Mouse (Mus musculus): ENCODE measurements around the gene Cfap54. TPM values are rescaled to one million over a fixed set of nuclear protein-coding genes. Genes with fewer than 3 reads are reported as not detected.
A peak's percentile ranks its signal among the peaks of the same experiment; 100 is the strongest.

The Cfap54 gene
- polyA plus RNA-seq, 1 experiment from 2014 or later: 0.11 TPM

DNA sequence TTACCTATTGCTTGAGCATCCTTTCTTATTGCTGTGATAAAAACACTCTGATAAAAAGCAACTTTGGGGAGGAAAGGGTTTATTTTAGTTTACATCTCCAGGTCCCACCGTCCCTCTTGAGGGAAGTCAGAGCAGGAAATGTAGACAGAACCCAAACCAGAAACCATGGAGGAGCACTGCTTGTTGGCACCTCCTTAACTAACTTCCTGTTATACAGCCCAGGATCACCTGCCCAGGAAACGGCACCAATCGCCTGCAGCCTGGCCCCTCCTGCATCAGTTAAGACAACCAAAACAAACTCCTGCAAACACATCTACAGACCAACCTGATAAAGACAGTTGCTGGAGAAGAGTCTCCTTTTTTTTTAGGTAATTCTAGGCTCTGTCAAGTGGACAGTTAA lies 74.4 kb downstream of the Cfap54 start:
- H3K4me2 ChIP-seq (ENCODE audit: low read depth, low read length): no peak overlapping the region
- DNase-seq: no peak
- H3K4me1 ChIP-seq (ENCODE audit: insufficient read depth): no peaks in the 10 kb centered on the region
- no peaks in the 10 kb centered on the region for H3K9me3 ChIP-seq (ENCODE audit: low read length)
- ATAC-seq: no peak
- H3K4me3 ChIP-seq (ENCODE audit: low read depth, low read length): no peak overlapping the region
- no peaks in the 10 kb centered on the region for H3K36me3 ChIP-seq (replicated peaks; ENCODE audit: insufficient read depth, low read length)
- H3K9ac ChIP-seq (replicated peaks): no peak overlapping the region
- H3K27ac ChIP-seq (ENCODE audit: low read depth): no peak overlapping the region
- H3K27me3 ChIP-seq (ENCODE audit: insufficient read depth, low read length): no peaks in the 10 kb centered on the region
- TF ChIP-seq CTCF (IDR thresholded peaks at IDR 0.05; ENCODE audit: low read depth) (no peak), EP300 (IDR thresholded peaks at IDR 0.05; ENCODE audit: low read depth) (no peak)
- WGBS (ENCODE audit: insufficient replicate concordance): 23% methylated on average over 3 of the region's 3 CpGs

DNA sequence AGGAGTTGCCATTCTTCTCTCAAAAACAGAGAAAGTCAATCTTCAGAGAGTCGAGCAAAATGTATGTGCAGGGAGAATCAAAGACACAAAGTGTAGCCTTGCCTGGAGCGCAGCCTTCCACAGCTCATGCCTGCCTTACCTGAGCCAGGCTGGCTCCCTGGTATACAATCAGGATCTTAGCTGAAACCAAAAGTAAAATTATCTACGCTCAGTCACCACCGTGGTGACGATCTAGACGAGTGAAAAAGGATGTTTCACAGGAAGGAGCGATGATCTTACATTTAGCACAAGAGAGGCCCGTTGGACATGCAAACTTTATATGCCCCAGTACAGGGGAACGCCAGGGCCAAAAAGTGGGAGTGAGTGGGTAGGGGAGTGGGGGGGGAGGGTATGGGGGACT lies 75.0 kb downstream of the Cfap54 start:
- WGBS (ENCODE audit: insufficient replicate concordance): 52% methylated on average over 9 of the region's 9 CpGs
- Histone ChIP-seq H3K36me3 (replicated peaks; ENCODE audit: insufficient read depth, low read length) (no peaks in the 10 kb centered on the region), H3K4me2 (ENCODE audit: low read depth, low read length) (no peak overlapping the region), H3K9me3 (ENCODE audit: low read length) (no peaks in the 10 kb centered on the region), H3K4me3 (ENCODE audit: low read depth, low read length) (no peak overlapping the region), H3K4me1 (ENCODE audit: insufficient read depth) (no peaks in the 10 kb centered on the region), H3K27ac (ENCODE audit: low read depth) (no peak overlapping the region), H3K9ac (replicated peaks) (no peak overlapping the region), H3K27me3 (ENCODE audit: insufficient read depth, low read length) (no peaks in the 10 kb centered on the region)
- no peak for DNase-seq
- TF ChIP-seq EP300 (IDR thresholded peaks at IDR 0.05; ENCODE audit: low read depth) (no peak), CTCF (IDR thresholded peaks at IDR 0.05; ENCODE audit: low read depth) (no peak)
- no peak for ATAC-seq

DNA sequence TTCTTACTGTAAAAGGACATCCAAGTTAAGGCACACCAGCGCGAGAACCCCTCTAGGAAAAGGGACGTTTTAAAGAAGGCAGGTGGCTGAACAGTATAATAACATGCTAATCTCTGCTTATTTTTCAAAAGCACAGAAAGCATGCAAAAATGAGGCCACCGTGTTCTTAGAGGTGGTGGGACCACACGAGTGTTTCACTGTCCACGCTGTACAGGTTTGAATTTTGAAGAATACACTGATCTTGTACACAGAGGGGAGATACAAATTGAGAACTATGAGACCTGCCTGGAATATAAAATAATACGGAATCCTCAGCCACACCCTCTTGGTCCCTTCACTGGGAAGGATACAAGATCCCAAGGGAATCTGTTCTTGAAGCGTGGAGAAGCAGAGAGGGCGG lies 82.9 kb downstream of the Cfap54 start:
- Histone ChIP-seq H3K4me1 (ENCODE audit: insufficient read depth) (no peaks in the 10 kb centered on the region), H3K27ac (ENCODE audit: low read depth) (no peak overlapping the region), H3K4me3 (ENCODE audit: low read depth, low read length) (no peak overlapping the region), H3K9me3 (ENCODE audit: low read length) (no peaks in the 10 kb centered on the region), H3K27me3 (ENCODE audit: insufficient read depth, low read length) (no peaks in the 10 kb centered on the region), H3K9ac (replicated peaks) (no peak overlapping the region), H3K4me2 (ENCODE audit: low read depth, low read length) (no peak overlapping the region), H3K36me3 (replicated peaks; ENCODE audit: insufficient read depth, low read length) (no peaks in the 10 kb centered on the region)
- TF ChIP-seq EP300 (IDR thresholded peaks at IDR 0.05; ENCODE audit: low read depth): no peak
- no peak for TF ChIP-seq CTCF (IDR thresholded peaks at IDR 0.05; ENCODE audit: low read depth)
- ATAC-seq: no peak
- 75% methylated on average over 9 of the region's 9 CpGs for WGBS (ENCODE audit: insufficient replicate concordance)
- DNase-seq: no peak

- no peaks in the 10 kb centered on the region for H3K4me1 ChIP-seq (ENCODE audit: insufficient read depth)
- no peak overlapping the region for H3K4me3 ChIP-seq (ENCODE audit: low read depth, low read length)
- TF ChIP-seq EP300 (IDR thresholded peaks at IDR 0.05; ENCODE audit: low read depth) (no peak), CTCF (IDR thresholded peaks at IDR 0.05; ENCODE audit: low read depth) (no peak)
- no peak overlapping the region for H3K4me2 ChIP-seq (ENCODE audit: low read depth, low read length)
- no peaks in the 10 kb centered on the region for H3K27me3 ChIP-seq (ENCODE audit: insufficient read depth, low read length)
- H3K36me3 ChIP-seq (replicated peaks; ENCODE audit: insufficient read depth, low read length): no peaks in the 10 kb centered on the region
- 86% methylated on average over 7 of the region's 7 CpGs for WGBS (ENCODE audit: insufficient replicate concordance)
- ATAC-seq (no peak), DNase-seq (no peak)
- no peaks in the 10 kb centered on the region for H3K9me3 ChIP-seq (ENCODE audit: low read length)
- no peak overlapping the region for H3K9ac ChIP-seq (replicated peaks)
- H3K27ac ChIP-seq (ENCODE audit: low read depth): no peak overlapping the region
Observed at GRCm38 (mm10) chr10:92995186-92995585, 86.2 kb downstream of the Cfap54 start.

DNA sequence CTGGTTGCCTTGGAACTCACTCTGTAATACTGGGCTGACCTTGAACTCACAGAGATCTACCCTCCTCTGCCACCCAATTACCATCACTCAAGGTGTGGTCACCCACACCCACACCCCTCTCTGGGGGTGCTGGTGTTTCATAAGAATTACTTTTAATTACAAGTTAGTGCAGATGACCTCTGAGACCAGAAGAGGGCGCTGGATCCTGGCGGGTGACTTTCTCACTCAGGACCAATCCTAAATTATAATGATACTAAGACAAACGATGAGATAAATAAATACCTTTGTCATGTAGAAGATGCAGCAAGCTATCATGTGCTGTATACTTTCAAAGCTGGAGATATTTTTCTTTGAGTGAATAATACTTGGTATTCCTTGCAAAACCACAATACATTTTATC lies 87.1 kb downstream of the Cfap54 start:
- DNase-seq: no peak
- Histone ChIP-seq H3K4me1 (ENCODE audit: insufficient read depth) (no peaks in the 10 kb centered on the region), H3K9me3 (ENCODE audit: low read length) (no peaks in the 10 kb centered on the region), H3K9ac (replicated peaks) (no peak overlapping the region), H3K4me2 (ENCODE audit: low read depth, low read length) (no peak overlapping the region), H3K4me3 (ENCODE audit: low read depth, low read length) (no peak overlapping the region), H3K27me3 (ENCODE audit: insufficient read depth, low read length) (no peaks in the 10 kb centered on the region), H3K36me3 (replicated peaks; ENCODE audit: insufficient read depth, low read length) (no peaks in the 10 kb centered on the region), H3K27ac (ENCODE audit: low read depth) (no peak overlapping the region)
- no peak for ATAC-seq
- WGBS (ENCODE audit: insufficient replicate concordance): 53% methylated on average over 3 of the region's 3 CpGs
- TF ChIP-seq EP300 (IDR thresholded peaks at IDR 0.05; ENCODE audit: low read depth): no peak
- TF ChIP-seq CTCF (IDR thresholded peaks at IDR 0.05; ENCODE audit: low read depth): 0 out of 2 replicates have a peak, but pooled peaks have one; percentile 6

- H3K9ac ChIP-seq (replicated peaks): no peak overlapping the region
- H3K4me1 ChIP-seq (ENCODE audit: insufficient read depth): no peaks in the 10 kb centered on the region
- H3K4me2 ChIP-seq (ENCODE audit: low read depth, low read length): no peak overlapping the region
- no peak for ATAC-seq
- TF ChIP-seq CTCF (IDR thresholded peaks at IDR 0.05; ENCODE audit: low read depth): no peak
- TF ChIP-seq EP300 (IDR thresholded peaks at IDR 0.05; ENCODE audit: low read depth): no peak
- DNase-seq: no peak
- H3K36me3 ChIP-seq (replicated peaks; ENCODE audit: insufficient read depth, low read length): no peaks in the 10 kb centered on the region
- H3K9me3 ChIP-seq (ENCODE audit: low read length): no peaks in the 10 kb centered on the region
- no peaks in the 10 kb centered on the region for H3K27me3 ChIP-seq (ENCODE audit: insufficient read depth, low read length)
- H3K4me3 ChIP-seq (ENCODE audit: low read depth, low read length): no peak overlapping the region
- no peak overlapping the region for H3K27ac ChIP-seq (ENCODE audit: low read depth)
Observed at GRCm38 (mm10) chr10:92992526-92992925, 88.9 kb downstream of the Cfap54 start.

DNA sequence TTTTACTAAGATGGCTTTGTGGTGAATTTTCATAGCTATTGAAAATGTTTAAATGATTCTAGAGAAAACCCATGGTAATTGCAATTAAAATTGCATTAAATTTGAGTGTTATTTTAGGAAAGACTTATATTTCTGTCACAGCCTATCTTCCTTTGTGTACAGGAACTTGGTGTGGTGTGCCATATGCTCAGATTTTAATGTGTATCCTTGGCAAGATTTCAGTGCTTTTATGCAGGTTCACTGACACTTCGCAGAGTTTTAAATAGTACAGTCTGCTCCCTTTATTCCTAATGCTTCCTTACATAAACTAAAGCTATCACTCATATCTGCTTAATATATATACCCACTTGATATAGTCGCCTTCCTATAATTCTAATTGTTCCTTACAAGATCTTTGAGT lies 90.8 kb downstream of the Cfap54 start:
- no peak overlapping the region for H3K4me3 ChIP-seq (ENCODE audit: low read depth, low read length)
- 68% methylated on average over 2 of the region's 2 CpGs for WGBS (ENCODE audit: insufficient replicate concordance)

More for the DNA sequence above, 90.8 kb downstream of the Cfap54 start:
- ATAC-seq (no peak), DNase-seq (no peak)
- Histone ChIP-seq H3K27me3 (ENCODE audit: insufficient read depth, low read length) (no peaks in the 10 kb centered on the region), H3K9ac (replicated peaks) (no peak overlapping the region), H3K4me1 (ENCODE audit: insufficient read depth) (no peaks in the 10 kb centered on the region), H3K27ac (ENCODE audit: low read depth) (no peak overlapping the region), H3K9me3 (ENCODE audit: low read length) (no peaks in the 10 kb centered on the region), H3K36me3 (replicated peaks; ENCODE audit: insufficient read depth, low read length) (no peaks in the 10 kb centered on the region), H3K4me2 (ENCODE audit: low read depth, low read length) (no peak overlapping the region)
- TF ChIP-seq CTCF (IDR thresholded peaks at IDR 0.05; ENCODE audit: low read depth) (no peak), EP300 (IDR thresholded peaks at IDR 0.05; ENCODE audit: low read depth) (no peak)

Data from liver, postnatal 0 days (tissue).